Mouse (Mus musculus): ENCODE measurements at regions not wholly inside any gene's neighbourhood (a gene's known extent, or its start where the extent isn't known, plus 50 kb on each side); places are given as distances from the start of the nearest gene placed in this dataset.

DNA sequence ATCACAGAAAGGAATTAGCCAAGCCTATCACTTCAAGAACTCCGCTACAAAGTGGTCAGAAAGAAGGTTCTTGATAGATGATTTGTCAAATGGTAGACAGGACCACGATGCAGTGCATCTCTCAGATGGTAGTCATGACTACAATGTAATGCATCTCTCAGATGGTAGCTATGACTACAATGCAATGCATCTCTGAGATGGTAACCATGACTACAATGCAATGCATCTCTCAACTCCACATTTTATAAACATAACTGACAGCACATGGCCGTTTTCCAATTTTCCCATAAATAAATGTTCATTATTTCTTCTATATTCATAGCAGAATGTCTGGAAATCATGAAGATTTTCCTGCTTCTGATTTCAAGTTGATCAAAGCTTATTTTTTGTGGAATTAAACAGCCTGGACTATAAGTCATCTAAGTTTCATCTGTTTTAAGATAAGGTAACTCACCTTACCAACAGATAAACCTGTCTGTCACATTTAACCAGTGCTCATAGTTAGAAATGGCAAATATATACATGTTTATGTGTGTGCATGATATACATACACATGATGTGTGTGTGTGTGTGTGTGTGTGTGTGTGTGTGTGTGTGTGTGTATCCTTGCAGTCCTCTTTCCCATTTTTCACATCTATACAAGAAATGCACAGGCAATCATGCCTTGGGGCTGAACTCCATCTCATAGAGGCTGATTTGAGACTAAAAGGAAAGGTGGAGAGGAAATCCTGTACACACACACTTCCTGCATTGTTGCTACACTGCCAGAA, 122.4 kb downstream of the Phf3 start:
- 67% methylated on average over 3 of the region's 3 CpGs for WGBS
- ATAC-seq (replicated peaks; ENCODE audit: insufficient number of reproducible peaks, insufficient read depth, low FRiP score, low read depth) = no peak
- Histone ChIP-seq H3K4me1 (replicated peaks) (no peaks in the 10 kb centered on the region), H3K9me3 (replicated peaks) (no peaks in the 10 kb centered on the region), H3K27ac (no peak overlapping the region), H3K9ac (no peak overlapping the region), H3K36me3 (no peaks in the 10 kb centered on the region), H3K4me2 (no peak overlapping the region), H3K27me3 (no peaks in the 10 kb centered on the region), H3K4me3 (no peak overlapping the region)

DNA sequence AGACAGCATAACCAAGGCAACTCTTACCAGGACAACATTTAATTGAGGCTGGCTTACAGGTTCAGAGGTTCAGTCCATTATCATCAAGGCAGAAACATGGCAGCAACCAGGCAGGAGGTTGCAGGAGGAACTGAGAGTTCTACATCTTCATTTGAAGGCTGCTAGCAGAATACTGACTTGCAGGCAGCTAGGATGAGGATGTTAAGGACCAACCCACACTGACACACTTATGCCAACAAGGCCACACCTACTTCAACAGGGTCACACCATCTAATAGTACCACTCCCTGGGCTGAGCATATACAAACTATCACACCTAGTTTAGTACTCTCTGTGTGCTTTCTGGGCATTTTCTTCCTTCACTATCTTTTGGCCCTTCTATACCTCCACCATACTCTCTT, 131.8 kb downstream of the Phf3 start:
- no peaks in the 10 kb centered on the region for H3K36me3 ChIP-seq
- H3K4me1 ChIP-seq (replicated peaks) = no peaks in the 10 kb centered on the region
- no peak overlapping the region for H3K4me3 ChIP-seq
- no peak overlapping the region for H3K4me2 ChIP-seq
- ATAC-seq (replicated peaks; ENCODE audit: insufficient number of reproducible peaks, insufficient read depth, low FRiP score, low read depth) = no peak
- H3K9me3 ChIP-seq (replicated peaks) = no peaks in the 10 kb centered on the region
- no peak overlapping the region for H3K9ac ChIP-seq
- H3K27me3 ChIP-seq = no peaks in the 10 kb centered on the region
- H3K27ac ChIP-seq = no peak overlapping the region

DNA sequence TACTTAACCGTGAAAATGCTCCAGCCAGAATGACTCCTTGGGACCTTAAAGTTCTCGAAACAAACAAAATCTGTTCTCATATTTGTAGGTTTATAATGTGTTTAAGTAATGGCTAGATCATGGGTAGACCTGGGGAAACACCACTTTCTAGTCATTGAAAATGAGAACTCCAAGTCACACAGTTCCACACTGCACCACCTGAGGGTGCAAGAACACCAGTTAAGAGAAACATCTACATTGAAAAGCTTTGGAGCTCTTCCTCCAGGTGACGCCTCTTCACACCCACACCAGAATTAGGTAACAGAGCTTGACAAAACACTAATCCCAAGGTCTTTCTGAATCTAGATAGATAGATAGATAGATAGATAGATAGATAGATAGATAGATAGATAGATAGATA, 132.9 kb downstream of the Phf3 start:
- Histone ChIP-seq H3K36me3 (no peaks in the 10 kb centered on the region), H3K27me3 (no peaks in the 10 kb centered on the region), H3K4me1 (replicated peaks) (no peaks in the 10 kb centered on the region), H3K9ac (no peak overlapping the region), H3K9me3 (replicated peaks) (no peaks in the 10 kb centered on the region), H3K4me2 (no peak overlapping the region), H3K27ac (no peak overlapping the region), H3K4me3 (no peak overlapping the region)
- ATAC-seq (replicated peaks; ENCODE audit: insufficient number of reproducible peaks, insufficient read depth, low FRiP score, low read depth) = no peak
- 64% methylated on average over 3 of the region's 3 CpGs for WGBS

DNA sequence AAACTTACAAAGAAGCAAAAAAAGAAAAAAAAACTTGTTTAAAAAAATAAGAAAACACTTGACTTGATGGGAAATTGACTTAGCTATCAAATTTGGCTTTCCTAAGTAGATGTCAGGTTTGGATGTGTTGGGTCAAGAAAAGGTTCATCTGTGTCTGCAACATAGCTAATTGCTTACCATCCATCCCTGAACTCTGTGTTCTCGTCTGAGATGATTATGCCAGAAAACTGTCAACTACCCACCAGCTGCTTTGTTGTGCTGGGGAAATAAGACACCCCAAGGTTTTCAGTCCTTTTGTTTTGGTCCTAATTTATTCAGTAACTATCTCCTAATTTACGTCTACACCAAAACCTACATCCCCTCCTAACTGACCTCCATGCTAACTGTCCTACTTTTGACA, 152.2 kb downstream of the Phf3 start:
- no peak overlapping the region for H3K27ac ChIP-seq
- no peaks in the 10 kb centered on the region for H3K27me3 ChIP-seq
- H3K4me2 ChIP-seq = no peak overlapping the region
- WGBS = 60% methylated on average over 2 of the region's 2 CpGs
- no peak overlapping the region for H3K9ac ChIP-seq
- H3K4me1 ChIP-seq (replicated peaks) = no peaks in the 10 kb centered on the region
- H3K9me3 ChIP-seq (replicated peaks) = no peaks in the 10 kb centered on the region
- no peaks in the 10 kb centered on the region for H3K36me3 ChIP-seq
- no peak overlapping the region for H3K4me3 ChIP-seq
- ATAC-seq (replicated peaks; ENCODE audit: insufficient number of reproducible peaks, insufficient read depth, low FRiP score, low read depth) = no peak

DNA sequence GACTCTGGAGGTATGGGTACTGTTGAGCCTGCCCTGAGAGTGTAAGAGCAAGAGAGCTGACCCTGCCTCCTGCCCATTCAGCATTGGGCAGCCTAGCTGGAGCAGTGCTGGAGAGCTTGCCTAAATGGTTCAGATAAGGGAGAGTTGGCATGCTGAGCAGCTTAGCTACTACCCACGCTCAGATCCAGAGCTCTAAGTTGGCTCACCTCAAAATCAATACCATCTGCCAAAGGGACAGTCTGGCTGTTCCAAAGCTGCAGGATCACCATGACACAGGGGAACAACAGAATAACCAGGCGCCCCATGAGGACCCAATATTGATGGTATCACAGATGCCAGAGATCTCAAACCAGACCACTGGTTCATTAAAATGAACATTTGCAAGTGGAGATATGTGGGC, 152.9 kb downstream of the Phf3 start:
- 79% methylated on average over 2 of the region's 2 CpGs for WGBS
- Histone ChIP-seq H3K4me2 (no peak overlapping the region), H3K27me3 (no peaks in the 10 kb centered on the region), H3K4me3 (no peak overlapping the region), H3K4me1 (replicated peaks) (no peaks in the 10 kb centered on the region), H3K27ac (no peak overlapping the region), H3K36me3 (no peaks in the 10 kb centered on the region), H3K9ac (no peak overlapping the region), H3K9me3 (replicated peaks) (no peaks in the 10 kb centered on the region)
- no peak for ATAC-seq (replicated peaks; ENCODE audit: insufficient number of reproducible peaks, insufficient read depth, low FRiP score, low read depth)

DNA sequence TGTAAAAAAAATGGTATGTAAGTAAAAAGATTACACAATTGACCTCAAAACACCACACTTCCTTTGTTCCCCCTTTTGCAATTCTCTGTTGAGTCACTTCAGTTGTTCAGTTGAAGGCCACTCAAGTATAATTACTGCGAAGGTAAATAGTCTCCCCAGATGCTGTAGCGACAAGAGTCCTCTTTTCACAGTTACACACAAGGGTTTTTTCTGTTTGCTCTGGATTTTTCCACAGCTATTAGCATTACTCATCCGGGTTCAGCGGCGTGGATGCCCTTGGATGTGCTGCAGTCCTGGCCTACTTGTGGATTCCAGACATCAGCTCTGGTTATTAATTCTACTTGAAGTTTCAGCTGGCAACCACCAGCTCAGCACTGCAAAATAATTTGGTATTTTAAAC, 155.1 kb downstream of the Phf3 start:
- ATAC-seq (replicated peaks; ENCODE audit: insufficient number of reproducible peaks, insufficient read depth, low FRiP score, low read depth) = no peak
- H3K27me3 ChIP-seq = no peaks in the 10 kb centered on the region

DNA sequence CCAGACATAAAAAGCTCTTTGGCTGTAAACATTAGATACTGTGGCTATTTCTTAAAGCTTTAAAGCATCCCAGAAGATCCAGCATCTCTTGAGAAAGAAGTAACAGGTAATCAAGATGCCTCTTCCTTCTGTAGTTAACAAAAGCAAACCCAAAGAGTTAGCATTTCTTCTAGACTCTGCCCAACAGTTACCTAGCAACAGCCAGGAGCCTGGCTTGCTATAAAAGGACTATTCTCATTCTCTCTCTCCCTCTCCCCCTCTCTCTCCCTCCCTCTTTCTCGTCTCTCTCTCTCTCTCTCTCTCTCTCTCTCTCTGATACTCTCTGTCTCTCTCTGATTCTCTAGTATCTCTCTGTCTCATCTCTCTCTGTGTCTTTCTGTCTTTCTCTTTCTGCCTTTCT, 157.4 kb downstream of the Phf3 start:
- Histone ChIP-seq H3K4me1 (replicated peaks) (no peaks in the 10 kb centered on the region), H3K4me3 (no peak overlapping the region), H3K27me3 (no peaks in the 10 kb centered on the region), H3K9ac (no peak overlapping the region), H3K36me3 (no peaks in the 10 kb centered on the region), H3K9me3 (replicated peaks) (no peaks in the 10 kb centered on the region), H3K4me2 (no peak overlapping the region), H3K27ac (no peak overlapping the region)
- 45% methylated on average over 1 of the region's 1 CpGs for WGBS
- no peak for ATAC-seq (replicated peaks; ENCODE audit: insufficient number of reproducible peaks, insufficient read depth, low FRiP score, low read depth)

More for the DNA sequence above, 155.1 kb downstream of the Phf3 start:
- WGBS = 79% methylated on average over 5 of the region's 5 CpGs
- no peak overlapping the region for H3K4me2 ChIP-seq
- H3K4me3 ChIP-seq = no peak overlapping the region
- no peak overlapping the region for H3K9ac ChIP-seq
- H3K27ac ChIP-seq = no peak overlapping the region
- no peaks in the 10 kb centered on the region for H3K9me3 ChIP-seq (replicated peaks)
- H3K36me3 ChIP-seq = no peaks in the 10 kb centered on the region
- no peaks in the 10 kb centered on the region for H3K4me1 ChIP-seq (replicated peaks)

DNA sequence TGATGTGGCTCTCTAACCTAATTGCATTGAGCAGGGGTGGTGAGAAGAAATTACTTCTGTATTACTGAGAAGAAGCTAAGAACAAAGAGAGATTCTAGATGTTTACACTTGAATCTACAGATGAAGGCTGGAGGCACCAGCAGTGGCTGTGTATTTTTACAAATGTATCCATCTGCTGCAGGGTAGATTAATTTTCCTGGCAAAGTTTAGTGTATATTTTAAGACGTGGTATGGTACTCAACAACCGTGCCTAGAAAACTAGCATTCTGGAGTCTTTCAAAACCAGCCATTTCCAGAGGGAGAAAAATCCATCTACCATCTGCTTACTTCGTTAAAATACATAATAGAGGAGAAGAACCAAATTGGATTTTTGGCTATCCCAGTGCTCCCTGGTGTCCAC, 172.6 kb downstream of the Phf3 start:
- 74% methylated on average over 3 of the region's 3 CpGs for WGBS

DNA sequence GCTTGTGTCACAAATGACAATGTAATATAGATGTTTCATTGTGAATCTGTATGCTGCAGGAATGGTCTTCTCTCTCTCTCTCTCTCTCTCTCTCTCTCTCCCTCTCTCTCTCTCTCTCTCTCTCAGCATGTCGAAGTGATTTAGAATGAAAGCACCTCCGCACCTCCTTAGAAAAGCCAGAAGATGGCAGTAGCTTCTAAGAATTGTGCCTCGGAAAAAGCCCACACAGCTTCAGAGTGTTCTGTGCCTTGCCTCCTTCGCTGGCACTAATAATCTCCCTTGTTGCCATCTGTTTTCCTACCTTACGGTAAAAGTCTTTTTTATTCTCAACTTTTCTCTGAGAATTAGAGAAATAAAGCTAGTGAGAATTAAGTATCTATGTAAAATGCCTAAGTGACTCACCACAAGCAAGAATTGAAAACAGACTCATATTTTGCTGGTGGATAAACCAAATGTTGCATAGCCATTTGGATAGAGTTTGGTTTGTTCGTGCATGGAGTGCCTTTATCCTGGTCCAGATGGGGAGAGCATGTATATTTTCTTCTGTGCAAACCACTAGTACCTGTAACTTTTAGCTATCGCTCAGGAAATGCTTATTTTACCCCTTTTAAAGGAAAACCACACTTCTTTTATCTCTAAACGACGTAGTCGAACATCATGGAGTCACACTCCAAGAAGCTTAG, 173.2 kb downstream of the Phf3 start:
- Histone ChIP-seq H3K4me2 (no peak overlapping the region), H3K27ac (no peak overlapping the region), H3K9me3 (replicated peaks) (no peaks in the 10 kb centered on the region), H3K9ac (no peak overlapping the region), H3K36me3 (no peaks in the 10 kb centered on the region), H3K27me3 (no peaks in the 10 kb centered on the region), H3K4me1 (replicated peaks) (no peaks in the 10 kb centered on the region), H3K4me3 (no peak overlapping the region)
- no peak for ATAC-seq (replicated peaks; ENCODE audit: insufficient number of reproducible peaks, insufficient read depth, low FRiP score, low read depth)
- WGBS = 45% methylated on average over 10 of the region's 10 CpGs

More for the DNA sequence above, 172.6 kb downstream of the Phf3 start:
- Histone ChIP-seq H3K4me3 (no peak overlapping the region), H3K4me1 (replicated peaks) (no peaks in the 10 kb centered on the region), H3K27ac (no peak overlapping the region), H3K9ac (no peak overlapping the region), H3K9me3 (replicated peaks) (no peaks in the 10 kb centered on the region), H3K36me3 (no peaks in the 10 kb centered on the region), H3K27me3 (no peaks in the 10 kb centered on the region), H3K4me2 (no peak overlapping the region)
- ATAC-seq (replicated peaks; ENCODE audit: insufficient number of reproducible peaks, insufficient read depth, low FRiP score, low read depth) = no peak

DNA sequence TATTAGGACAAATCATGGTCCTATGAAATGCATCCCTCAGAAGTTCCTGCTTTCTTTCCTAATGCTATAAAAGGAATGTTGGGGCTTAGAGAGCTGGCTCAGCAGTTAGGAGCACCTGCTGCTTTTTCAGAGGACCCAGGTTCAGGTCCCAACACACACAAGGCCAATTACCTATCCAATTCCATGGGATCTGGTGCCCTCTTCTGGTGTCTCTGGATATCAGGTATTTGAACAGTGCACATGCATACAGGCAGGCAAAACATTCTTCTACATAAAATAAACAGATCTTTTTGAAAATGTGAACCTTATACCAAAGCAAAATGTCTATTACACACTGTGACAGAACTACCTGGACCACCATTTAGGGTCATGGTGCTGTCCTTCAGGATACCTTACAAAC, 177.4 kb downstream of the Phf3 start:
- no peak overlapping the region for H3K9ac ChIP-seq
- H3K36me3 ChIP-seq = no peaks in the 10 kb centered on the region
- no peaks in the 10 kb centered on the region for H3K9me3 ChIP-seq (replicated peaks)
- no peaks in the 10 kb centered on the region for H3K4me1 ChIP-seq (replicated peaks)
- no peak overlapping the region for H3K4me2 ChIP-seq
- no peaks in the 10 kb centered on the region for H3K27me3 ChIP-seq
- H3K4me3 ChIP-seq = no peak overlapping the region
- no peak for ATAC-seq (replicated peaks; ENCODE audit: insufficient number of reproducible peaks, insufficient read depth, low FRiP score, low read depth)
- no peak overlapping the region for H3K27ac ChIP-seq

DNA sequence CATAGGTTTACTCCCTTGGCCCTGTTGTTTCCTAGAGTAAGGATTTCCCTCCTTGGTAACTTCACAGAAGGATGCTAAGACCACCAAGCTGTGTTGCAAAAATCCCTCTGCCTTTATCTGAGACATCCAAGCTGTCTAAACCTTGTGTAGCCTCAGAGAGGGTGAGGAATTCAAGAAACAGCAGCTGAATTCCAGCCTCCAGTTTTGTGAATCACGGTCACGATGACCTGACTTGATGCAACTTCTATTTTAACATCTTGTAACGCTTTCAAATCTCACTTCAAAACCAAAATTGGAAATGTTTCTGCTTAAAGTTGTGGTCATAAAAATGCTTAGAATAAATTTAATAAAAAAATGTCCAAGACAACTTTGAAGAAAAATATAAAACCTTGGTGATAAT, 188.4 kb downstream of the Phf3 start:
- no peak overlapping the region for H3K9ac ChIP-seq
- H3K4me3 ChIP-seq = no peak overlapping the region
- no peak for ATAC-seq (replicated peaks; ENCODE audit: insufficient number of reproducible peaks, insufficient read depth, low FRiP score, low read depth)
- no peak overlapping the region for H3K4me2 ChIP-seq
- 73% methylated on average over 3 of the region's 3 CpGs for WGBS
- H3K27ac ChIP-seq = no peak overlapping the region
- H3K27me3 ChIP-seq = no peaks in the 10 kb centered on the region
- no peaks in the 10 kb centered on the region for H3K36me3 ChIP-seq
- no peaks in the 10 kb centered on the region for H3K4me1 ChIP-seq (replicated peaks)
- no peaks in the 10 kb centered on the region for H3K9me3 ChIP-seq (replicated peaks)

DNA sequence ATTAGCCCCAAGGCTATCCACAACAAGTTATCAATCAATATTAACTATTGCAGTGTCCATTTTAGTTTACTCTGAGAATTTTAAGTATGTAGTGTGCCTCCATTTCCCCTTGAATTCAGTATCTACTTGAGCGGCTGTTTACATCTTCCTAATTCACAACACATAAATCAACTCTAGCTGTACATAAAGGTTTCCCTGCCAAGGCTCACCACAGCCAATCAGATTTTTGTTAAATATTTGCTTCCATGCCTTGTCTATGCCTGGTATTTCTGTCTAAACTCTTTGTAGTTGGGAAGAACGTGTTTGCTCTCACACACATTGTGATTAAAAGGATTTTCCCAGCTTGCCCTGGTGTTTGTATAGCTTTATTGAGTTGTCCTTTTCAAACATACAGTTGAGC, 189.8 kb downstream of the Phf3 start:
- Histone ChIP-seq H3K4me3 (no peak overlapping the region), H3K4me1 (replicated peaks) (no peaks in the 10 kb centered on the region), H3K27me3 (no peaks in the 10 kb centered on the region), H3K27ac (no peak overlapping the region), H3K36me3 (no peaks in the 10 kb centered on the region), H3K9me3 (replicated peaks) (no peaks in the 10 kb centered on the region), H3K9ac (no peak overlapping the region), H3K4me2 (no peak overlapping the region)
- ATAC-seq (replicated peaks; ENCODE audit: insufficient number of reproducible peaks, insufficient read depth, low FRiP score, low read depth) = no peak
- 56% methylated on average over 2 of the region's 2 CpGs for WGBS

All from heart, embryonic 15.5 days (tissue).